Mouse (Mus musculus) heart, adult 8-10 months (tissue): ENCODE measurements around the gene Ints1. TPM values are rescaled to one million over a fixed set of nuclear protein-coding genes. Genes with fewer than 3 reads are reported as not detected.
A peak's percentile ranks its signal among the peaks of the same experiment; 100 is the strongest.
"Not testable (repeated sequence)": the region's sequence is repeated elsewhere in the genome, so short reads cannot be mapped to it uniquely, and the experiment has no call there.

Experiments used
- DNase-seq: peaks from one replicate; pipeline ENCODE4 v3.0.0; 2022; ENCODE audit warnings: low spot score
- total RNA-seq, 4 experiments: library from RNA; stranded (reverse); gene quantifications; 2 replicates each; pipeline ENCODE4 v1.2.4; 2022

Gene Ints1
- total RNA-seq, 4 experiments from 2014 or later = 39.2 to 43.9 (median 40.1) TPM

GRCm38 (mm10) chr5:139756135-139756534 lies 19.3 kb downstream of the Ints1 start:
- DNase-seq = no peak

- DNase-seq = no peak
Measured at GRCm38 (mm10) chr5:139754753-139755152, 20.7 kb downstream of the Ints1 start.

GRCm38 (mm10) chr5:139750535-139750934 lies 24.9 kb downstream of the Ints1 start:
- peak; percentile 70 for DNase-seq

GRCm38 (mm10) chr5:139749413-139750125 lies 25.9 kb downstream of the Ints1 start:
- DNase-seq = no peak

GRCm38 (mm10) chr5:139745771-139746170 lies 29.7 kb downstream of the Ints1 start:
- peak; percentile 57 for DNase-seq

GRCm38 (mm10) chr5:139742640-139743039 lies 32.8 kb downstream of the Ints1 start:
- DNase-seq = not testable (repeated sequence)

GRCm38 (mm10) chr5:139738592-139739315 lies 36.7 kb downstream of the Ints1 start:
- no peak for DNase-seq

GRCm38 (mm10) chr5:139737841-139738591 lies 37.5 kb downstream of the Ints1 start:
- DNase-seq = no peak

- DNase-seq = no peak
Measured at GRCm38 (mm10) chr5:139736504-139736940, 39.0 kb downstream of the Ints1 start.

- peak; percentile 97 for DNase-seq
Measured at GRCm38 (mm10) chr5:139735677-139736503, 39.6 kb downstream of the Ints1 start, which contains the start of gene Micall2. Gene Micall2, minus strand, starts transcription at chr5:139736336.

GRCm38 (mm10) chr5:139734746-139735145 lies 40.7 kb downstream of the Ints1 start:
- no peak for DNase-seq

GRCm38 (mm10) chr5:139734016-139734415 lies 41.5 kb downstream of the Ints1 start:
- no peak for DNase-seq

GRCm38 (mm10) chr5:139732634-139733107 lies 42.8 kb downstream of the Ints1 start:
- peak; percentile 59 for DNase-seq

GRCm38 (mm10) chr5:139730712-139731486 lies 44.6 kb downstream of the Ints1 start:
- no peak for DNase-seq

- DNase-seq = no peak
Measured at GRCm38 (mm10) chr5:139727261-139727660, 48.2 kb downstream of the Ints1 start.

GRCm38 (mm10) chr5:139726186-139726585 lies 49.3 kb downstream of the Ints1 start:
- DNase-seq = no peak

GRCm38 (mm10) chr5:139724336-139725116 lies 50.9 kb downstream of the Ints1 start:
- no peak for DNase-seq

- DNase-seq = no peak
Measured at GRCm38 (mm10) chr5:139723113-139723512, 52.4 kb downstream of the Ints1 start.

GRCm38 (mm10) chr5:139722709-139723108 lies 52.8 kb downstream of the Ints1 start:
- DNase-seq = no peak
